Mouse (Mus musculus) urinary bladder, adult 2 months (tissue): ENCODE results near the gene Aga. TPM values are rescaled to one million over a fixed set of nuclear protein-coding genes. Genes with fewer than 3 reads are reported as not detected.
"Not testable (repeated sequence)": the region's sequence is repeated elsewhere in the genome, so short reads cannot be mapped to it uniquely, and the experiment has no call there.

Source experiments
- DNase-seq: peaks from one replicate; pipeline ENCODE4 v3.0.0; 2022; ENCODE audit warnings: low spot score
- polyA plus RNA-seq: library from polyadenylated mRNA; depleted of rRNA; stranded (reverse); fragments of >200 nt; gene quantifications from 2 replicates; pipeline ENCODE4 v1.2.3, GENCODE M21; 2012; rRNA removed

Gene Aga
- polyA plus RNA-seq: 22.2 and 26.9 TPM in 2 replicates

DNA sequence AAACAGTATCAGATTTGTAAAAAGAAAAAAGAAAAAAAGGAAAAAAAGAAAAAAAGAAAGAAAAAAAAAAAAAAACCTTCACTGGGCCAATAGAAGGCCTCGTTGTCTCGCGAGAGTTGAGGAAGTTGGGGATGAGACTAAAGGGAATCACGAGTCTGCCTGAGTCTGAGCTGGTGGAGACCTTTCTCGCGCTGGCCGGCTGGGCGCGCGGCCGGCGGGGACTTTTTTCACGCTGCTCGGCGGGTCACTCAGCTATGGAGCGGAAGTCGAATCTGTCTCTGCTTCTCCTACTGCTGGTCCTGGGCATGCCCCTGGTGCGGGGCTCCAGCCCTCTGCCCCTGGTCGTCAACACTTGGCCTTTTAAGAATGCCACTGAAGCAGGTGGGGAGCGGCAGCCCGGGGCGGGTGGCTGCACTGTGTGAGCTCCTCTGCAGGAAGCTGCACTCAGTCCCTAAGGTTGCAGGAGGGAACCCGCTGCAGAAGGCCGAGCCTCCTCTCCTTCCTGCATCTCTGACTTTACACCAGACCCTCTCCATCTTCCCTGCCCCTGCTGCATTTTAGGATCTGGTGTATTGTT lies at the start of gene Aga:
Aga (plus strand) TSS at position 177 of the 577 bp plus-strand sequence.
- peak; percentile 78 for DNase-seq

DNA sequence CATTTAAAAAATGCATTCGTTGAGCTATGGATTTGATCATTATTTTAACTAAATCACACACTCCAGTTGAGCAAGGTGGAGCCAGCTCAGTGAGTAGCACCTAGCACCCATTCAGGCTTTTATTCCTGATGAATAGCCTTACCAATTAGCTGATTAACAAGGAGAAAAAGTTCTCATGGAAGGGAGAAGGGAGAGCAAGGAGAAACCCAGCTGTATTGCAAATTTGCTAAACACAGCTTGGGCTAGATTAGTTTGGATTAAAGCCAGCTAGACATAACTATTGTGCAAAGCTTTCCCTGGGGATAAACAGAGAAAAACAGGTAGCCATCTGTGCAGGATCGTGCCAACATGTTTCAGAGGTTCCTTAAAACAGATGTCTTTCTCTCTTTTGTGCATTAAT lies 22.5 kb upstream of the Aga start:
- DNase-seq: no peak

DNA sequence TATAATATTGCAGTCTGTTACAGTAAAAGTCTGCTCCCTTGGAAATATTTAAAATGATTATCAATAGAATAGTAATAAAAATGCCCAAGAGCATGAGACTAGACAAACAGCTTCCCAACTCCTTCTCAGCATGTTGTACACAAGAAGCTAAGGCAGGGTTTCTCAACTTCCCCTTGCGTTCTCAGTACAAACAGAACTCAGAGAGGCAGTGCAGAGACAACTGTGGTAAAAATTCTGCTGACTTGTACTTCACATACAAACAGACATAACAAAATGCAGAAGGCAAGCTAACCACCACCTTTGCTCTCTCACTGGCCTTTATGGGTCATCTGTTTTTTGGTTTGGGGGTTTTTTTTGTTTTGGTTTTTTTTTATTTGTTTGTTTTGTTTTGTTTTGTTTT lies 15.3 kb upstream of the Aga start:
- DNase-seq: no peak

DNA sequence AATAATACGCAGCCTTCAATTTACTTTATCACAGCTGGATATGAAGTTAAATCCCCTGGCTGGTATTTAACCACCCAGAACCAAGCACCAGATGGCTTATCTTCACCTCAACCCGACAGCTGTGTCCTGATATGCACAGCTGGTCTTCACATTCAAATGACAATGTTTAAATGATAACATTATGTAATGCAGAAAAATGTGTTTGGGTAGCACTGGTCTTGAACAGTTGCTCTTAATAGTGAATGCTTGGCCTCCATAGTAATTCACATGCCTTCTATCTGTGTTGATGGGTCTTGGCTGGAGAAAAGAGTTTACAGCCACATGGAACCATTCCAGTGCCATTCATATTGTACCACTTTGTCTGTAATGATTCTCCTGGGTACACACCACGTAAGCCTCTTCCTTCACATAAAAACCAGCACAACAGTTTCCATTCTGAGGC lies 14.6 kb upstream of the Aga start:
- no peak for DNase-seq

DNA sequence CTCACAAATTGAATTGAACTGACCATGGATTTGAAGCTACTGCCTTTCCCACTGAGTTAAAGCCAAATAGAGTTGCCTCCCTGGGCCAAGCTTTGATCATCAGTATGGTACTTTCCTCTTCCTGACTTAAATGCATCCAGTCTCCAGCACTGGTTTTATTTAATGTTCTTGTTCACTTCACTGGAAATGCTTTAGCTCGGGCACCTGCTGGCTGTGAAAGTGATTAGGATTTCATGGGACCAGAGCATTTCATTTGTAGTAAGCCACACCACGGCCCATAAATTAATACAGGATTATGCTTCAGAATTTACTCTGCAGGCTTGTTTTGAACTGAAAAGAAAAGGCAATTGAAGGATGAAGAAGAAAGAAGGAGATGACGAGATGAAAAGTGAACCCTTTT lies 26.5 kb downstream of the Aga start:
- not testable (repeated sequence) for DNase-seq

DNA sequence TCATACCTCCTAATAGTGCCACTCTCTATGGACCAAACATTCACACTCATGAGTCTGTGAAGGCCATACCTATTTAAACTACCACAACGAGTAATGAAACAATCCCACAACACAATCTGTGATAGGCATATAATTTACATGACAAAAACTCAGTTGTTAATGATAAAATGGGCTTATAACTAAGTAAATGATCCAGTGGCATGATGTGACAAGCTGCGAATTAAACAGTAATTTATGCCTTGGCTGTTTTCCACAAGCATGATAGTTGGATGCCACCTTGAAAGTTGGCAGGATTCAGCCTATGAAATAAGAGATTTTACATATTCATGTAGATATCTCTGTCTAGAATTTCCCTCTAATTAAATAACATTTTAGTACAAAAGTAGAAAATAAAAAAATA lies 28.1 kb downstream of the Aga start:
- DNase-seq: no peak

DNA sequence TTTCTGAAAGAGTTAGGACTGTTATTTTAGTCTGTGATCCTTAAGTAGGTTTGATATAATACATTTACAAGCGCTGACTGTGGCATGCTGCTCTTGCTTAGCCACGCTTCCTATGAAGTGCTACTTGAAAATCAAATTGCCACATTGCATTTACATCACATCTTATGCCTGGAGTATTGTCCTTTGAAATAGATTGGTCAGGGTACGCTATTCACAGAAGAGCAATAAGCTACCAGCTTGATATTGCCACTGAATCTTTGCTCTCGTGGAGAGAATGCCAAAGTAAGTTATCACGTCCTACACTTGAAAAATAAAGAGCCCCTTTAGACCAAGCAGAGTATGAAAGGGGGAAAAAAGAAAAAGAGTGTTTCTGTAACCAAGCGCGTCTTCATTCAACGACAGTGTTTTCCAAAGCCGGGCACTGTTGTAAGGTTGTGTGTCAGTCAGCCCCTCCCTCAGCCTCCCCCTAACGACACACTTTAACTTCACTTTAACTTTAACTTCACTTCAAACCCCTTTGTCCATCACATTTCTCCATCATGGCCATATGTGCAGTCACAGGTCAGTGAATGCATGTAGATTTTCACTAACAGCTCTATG lies 51.0 kb downstream of the Aga start:
- DNase-seq: no peak

DNA sequence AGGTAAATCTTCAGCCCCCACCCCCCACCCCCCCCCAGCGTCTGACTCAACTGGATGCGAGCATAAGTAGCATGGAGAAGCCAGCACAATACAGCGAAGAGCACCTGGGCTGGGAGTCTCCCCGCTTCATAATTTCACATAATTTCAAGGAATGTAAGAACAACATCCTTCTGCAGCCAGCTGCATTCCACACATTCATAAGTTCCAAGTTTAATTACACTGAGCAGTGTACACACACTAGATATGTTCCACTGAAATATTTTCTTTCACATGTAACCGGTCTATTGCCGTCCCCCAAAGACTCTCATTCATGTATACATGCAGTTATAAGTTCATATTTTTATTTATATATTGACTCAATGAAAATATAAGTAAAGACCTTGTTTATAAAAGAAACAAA lies 54.7 kb downstream of the Aga start:
- DNase-seq: no peak

Other genes with a start within 250 kb of the Aga start
- 0.91 and 1.5 TPM in 2 replicates for gene Neil3, start 127.3 kb downstream of the Aga start, polyA plus RNA-seq